Mouse (Mus musculus): ENCODE results near the gene Rapgef2. TPM values are rescaled to one million over a fixed set of nuclear protein-coding genes. Genes with fewer than 3 reads are reported as not detected.

Gene Rapgef2
- total RNA-seq (2021) = 10 to 100 TPM; 24.8 to 30.8 TPM
- long read RNA-seq, experiment 1, partial matches to known transcripts = 6 of 11 reads
- long read RNA-seq, experiment 1, other reads (novel, unspliced or antisense) = 5 of 11 reads
- long read RNA-seq, experiment 2, full-length matches to known transcripts = 1 of 10 reads
- long read RNA-seq, experiment 2, partial matches to known transcripts = 4 of 10 reads
- long read RNA-seq, experiment 2, other reads (novel, unspliced or antisense) = 5 of 10 reads

DNA sequence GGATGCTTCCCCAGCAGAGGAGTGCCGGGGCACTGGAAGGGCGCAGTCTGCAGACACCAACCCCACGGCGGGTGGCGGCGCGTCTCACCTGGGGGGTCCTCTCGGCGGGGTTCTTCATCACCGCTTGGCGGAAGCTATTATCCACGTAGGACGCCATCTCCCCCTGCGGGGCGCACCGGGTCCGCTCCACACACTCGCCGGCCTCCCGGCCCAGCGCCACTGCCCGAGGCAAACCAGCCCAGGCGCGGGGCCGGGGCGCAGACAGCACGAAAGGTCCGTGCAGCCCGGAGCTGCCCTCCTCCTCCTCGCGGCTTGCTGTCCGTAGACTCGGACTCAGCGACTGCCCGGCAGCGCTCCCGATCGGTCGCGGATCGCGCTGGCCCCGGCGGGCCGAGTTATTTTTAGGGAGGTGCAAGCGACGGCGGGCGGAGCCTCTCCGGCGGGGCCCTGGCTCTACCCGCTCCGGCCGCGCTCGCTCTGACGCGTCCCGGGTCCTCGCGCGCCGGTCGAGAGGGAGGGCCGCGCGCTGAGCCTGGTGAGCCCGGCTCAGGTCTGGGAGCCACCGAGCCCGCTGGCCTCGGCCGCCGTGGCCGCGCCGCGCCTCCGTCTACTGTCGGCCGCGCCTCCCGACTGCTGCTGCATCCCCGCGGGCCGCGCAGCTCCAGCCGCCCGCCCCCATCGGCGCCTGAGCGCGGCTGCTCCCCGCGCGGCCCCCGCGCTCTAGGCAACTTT is at the start of gene Rapgef2:
Rapgef2 (minus strand) TSS at position 142 of the 732 bp plus-strand sequence.
- DNase-seq = peak; percentile 84

DNA sequence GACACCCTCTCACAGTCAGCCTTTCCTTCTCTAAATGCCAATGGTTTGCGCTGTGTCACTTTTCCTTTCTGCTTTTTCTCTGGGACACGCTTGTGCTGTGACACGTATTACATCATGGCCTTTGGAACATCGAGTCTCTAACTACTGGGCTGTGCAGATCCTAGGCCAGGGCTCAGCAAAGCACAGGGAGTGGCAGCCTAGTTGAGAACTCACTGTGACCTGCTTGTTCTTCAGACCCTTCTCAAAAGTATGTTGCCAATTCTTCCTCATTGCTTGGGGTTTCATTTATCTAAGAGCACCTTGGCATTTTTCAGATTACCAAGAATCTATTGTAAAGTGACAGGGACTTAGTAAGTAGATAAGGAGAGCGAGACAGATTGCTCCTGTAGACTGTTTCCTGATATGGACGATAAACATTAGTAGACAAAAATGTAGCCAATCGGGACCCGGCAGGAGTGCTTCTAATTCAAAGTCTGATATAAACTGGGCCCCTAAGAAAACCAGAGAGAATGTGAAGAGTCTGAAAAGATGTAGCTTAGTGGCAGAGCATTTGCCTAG is 47.4 kb upstream of the Rapgef2 start:
- DNase-seq = no peak

DNA sequence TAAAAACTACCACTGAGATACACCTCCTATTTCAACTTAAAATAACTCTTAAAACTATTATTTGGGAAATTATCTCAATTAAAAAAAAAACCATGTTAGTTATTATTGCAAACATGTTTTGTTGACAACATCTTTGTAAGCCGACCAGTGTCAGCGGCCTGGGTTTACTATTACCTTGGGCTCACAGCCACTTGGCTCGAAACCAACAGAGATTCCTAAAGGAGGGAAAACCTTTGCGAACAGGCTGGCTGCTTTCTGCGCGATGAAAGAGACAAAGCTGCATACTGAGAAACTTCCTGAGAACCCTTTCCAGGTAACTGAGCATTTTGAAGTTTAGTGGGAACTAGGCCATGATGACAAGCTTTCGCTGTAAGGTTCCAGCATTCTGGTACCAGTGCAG is 46.7 kb upstream of the Rapgef2 start:
- DNase-seq = no peak

GRCm38 (mm10) chr3:79329691-79330315 is 43.5 kb upstream of the Rapgef2 start:
- no peak for DNase-seq

DNA sequence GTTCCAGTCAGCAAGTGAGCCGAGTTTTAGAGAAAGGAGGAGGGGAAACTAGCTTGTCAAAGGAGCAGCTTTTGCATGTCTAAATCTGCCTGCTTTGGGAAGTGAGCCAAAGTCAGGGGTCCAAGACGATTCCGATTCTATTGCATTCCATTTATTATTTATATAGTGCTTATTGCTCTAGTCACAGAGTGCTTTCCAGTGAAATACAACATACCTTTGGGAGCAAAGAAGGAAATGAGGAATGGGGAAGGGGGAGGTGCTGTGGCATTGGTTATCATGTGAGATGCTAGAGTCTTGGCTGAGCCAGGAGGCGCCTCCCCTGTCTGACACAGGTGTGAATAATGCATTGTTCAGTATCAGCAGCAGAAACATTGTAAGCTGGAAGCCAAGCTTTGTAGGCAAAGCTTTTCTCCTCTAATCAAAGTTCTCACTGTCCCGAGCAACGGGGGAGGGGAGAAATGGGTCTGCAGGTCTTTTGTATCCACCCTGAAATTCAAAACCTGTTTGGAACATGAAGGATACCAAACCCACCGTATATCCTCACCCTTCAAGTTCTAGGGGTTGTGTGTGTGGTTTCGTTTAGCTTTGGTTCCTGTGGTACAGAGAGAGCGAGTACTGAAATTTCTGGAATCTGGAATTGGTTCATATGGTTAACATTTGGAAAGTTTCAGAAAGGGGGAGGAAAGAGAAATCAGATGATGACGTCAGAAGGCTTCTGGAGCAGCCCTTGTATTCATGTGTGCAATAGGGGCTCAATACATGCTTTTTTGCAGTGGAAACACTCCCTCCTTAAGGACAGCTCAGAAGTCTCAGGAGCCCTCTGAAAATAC is 38.6 kb upstream of the Rapgef2 start:
- no peak for DNase-seq

GRCm38 (mm10) chr3:79314006-79314698 is 27.8 kb upstream of the Rapgef2 start:
- DNase-seq = no peak

- DNase-seq = no peak
Measured at GRCm38 (mm10) chr3:79311895-79312294, 25.6 kb upstream of the Rapgef2 start.

DNA sequence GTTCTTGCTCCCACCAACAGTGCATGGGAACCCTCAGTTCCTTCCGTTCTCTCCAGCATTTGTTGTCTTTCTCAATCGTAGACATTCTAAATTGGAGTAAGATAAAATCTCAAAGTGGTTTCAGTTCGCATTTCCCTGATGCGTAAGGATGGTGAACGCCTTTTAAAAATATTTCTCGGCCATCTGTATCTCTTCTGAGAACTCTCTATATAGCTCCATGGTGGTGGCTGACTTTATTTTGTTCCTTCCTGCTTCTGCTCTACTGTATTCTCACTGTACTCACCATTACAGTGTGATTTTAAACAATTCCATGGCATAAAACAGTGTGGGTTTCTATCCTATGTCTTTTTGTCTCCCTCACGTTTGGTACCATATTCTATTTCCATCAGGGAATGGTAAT is 23.9 kb upstream of the Rapgef2 start:
- no peak for DNase-seq

- no peak for DNase-seq
Measured at GRCm38 (mm10) chr3:79308605-79309004, 22.3 kb upstream of the Rapgef2 start.

GRCm38 (mm10) chr3:79299401-79299800 is 13.1 kb upstream of the Rapgef2 start:
- DNase-seq = no peak

GRCm38 (mm10) chr3:79297281-79297680 is 11.0 kb upstream of the Rapgef2 start:
- DNase-seq = no peak

GRCm38 (mm10) chr3:79296586-79296985 is 10.3 kb upstream of the Rapgef2 start:
- DNase-seq = no peak

GRCm38 (mm10) chr3:79296049-79296448 is 9.7 kb upstream of the Rapgef2 start:
- no peak for DNase-seq

DNA sequence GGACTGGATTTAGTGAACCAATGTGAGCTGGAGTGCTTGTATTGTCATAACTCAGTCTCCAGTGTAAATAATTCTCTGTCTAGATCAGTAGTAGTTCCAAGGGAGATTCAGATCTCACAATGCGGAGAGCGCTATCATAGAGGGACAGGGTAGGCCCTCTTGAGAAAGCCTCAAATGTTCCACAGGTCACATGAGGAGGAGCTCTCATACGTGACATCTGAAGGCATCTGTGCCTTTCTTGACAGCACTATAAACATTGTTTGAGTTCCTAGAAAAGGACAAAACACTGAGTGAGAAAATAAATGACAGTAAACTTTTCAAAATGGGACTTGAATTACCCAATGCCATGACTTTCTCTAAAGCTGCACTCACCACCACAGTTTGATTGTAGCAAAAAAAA is 8.4 kb upstream of the Rapgef2 start:
- DNase-seq = no peak

GRCm38 (mm10) chr3:79293023-79293422 is 6.7 kb upstream of the Rapgef2 start:
- DNase-seq = no peak

GRCm38 (mm10) chr3:79289050-79289449 is 2.7 kb upstream of the Rapgef2 start:
- no peak for DNase-seq

DNA sequence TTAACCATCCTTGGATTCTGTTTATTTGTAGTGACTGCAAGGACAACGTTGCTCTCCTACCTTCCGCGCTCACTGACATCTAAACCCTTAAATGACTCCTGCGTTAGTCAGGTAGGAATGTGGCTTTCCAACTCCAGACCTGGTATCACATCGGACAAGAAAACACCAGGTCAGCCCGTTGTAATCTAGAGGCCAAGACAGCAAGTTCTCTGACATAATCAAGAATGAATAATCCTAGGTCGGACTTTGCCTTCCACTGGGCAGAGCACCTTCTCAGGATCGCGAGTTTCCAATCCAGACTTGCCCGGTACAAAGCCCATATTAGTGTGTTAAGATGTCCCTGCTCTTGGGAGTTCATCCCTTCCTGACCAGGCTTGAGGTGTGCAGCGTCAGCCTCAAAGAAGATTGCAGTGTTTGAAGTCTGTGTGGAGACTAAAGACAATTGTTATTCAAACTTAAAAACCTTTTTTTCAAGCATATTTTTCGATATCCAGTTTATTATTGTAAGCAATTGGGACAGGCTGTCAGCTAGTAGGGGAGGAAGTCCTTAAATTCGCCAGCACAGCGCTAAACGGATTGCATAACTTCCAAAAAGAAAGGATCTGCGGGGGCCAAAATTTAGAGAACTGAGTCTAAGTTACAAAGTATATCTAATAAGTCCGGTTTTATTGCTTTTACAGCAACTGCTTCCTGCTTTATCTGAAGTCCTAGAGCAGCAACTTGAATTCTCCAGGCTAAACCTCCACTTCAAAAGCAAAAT is 1.6 kb upstream of the Rapgef2 start:
- DNase-seq = no peak

- peak; percentile 90 for DNase-seq
Measured at GRCm38 (mm10) chr3:79287108-79287576, 825 bp upstream of the Rapgef2 start.

GRCm38 (mm10) chr3:79286031-79286375 is 314 bp downstream of the Rapgef2 start:
- DNase-seq = no peak

DNA sequence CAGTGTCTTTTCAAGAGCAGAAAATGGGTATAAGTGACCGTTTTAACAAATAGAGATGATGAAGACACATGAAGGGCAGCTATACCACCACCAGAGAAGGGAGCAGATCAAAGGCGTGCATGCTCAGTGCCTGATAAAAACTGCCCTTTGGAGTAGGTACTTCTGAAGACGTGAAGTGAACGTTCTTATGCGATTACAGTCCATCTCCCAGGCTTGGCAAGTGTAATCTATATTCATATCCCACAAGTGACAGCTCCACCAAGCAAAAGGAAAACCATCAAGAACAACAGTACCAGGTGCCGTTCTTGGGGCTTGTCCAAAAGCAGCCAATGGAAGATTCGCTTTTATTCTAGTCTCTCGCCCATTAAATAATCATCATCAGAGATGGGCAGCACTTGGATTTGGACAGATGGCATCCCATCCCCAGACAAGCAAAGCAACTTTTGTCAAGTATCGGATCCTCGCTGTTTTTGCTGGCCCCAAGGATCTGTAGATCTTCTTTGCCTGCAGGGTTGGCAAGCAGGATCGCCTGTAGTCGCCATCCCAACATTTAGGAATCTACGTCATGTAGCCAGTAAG is 1.1 kb downstream of the Rapgef2 start:
- DNase-seq = no peak

All from gastrocnemius, postnatal 10 days (tissue).